Mouse (Mus musculus): ENCODE results near the gene Gbf1. TPM values are rescaled to one million over a fixed set of nuclear protein-coding genes. Genes with fewer than 3 reads are reported as not detected.
"Not testable (repeated sequence)": the region's sequence is repeated elsewhere in the genome, so short reads cannot be mapped to it uniquely, and the experiment has no call there.

Gene Gbf1
- total RNA-seq, 2 experiments from 2014 or later, result 101 to 106 TPM

DNA sequence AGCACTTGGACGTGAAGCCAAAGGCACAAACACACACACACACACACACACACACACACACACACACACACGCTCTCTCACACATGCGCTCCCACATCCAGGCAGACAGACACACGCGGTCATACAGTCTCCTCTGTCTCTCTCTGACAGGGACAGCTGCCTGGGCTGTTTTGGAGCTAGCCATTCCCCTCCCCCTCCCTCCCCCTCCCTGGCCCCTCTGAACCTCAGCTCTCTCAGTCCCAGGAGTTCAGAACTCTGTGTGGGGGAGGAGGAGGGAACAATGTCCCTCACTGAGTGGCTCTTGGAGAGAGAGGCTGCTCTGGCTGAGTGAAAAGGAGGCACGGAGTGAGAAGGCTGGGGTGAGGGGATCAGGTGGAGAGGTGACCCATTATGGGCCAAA, 11.2 kb upstream of the Gbf1 start:
- intact Hi-C loops (cut with DNase I), result no loop called here
- DNase-seq, result no peak

DNA sequence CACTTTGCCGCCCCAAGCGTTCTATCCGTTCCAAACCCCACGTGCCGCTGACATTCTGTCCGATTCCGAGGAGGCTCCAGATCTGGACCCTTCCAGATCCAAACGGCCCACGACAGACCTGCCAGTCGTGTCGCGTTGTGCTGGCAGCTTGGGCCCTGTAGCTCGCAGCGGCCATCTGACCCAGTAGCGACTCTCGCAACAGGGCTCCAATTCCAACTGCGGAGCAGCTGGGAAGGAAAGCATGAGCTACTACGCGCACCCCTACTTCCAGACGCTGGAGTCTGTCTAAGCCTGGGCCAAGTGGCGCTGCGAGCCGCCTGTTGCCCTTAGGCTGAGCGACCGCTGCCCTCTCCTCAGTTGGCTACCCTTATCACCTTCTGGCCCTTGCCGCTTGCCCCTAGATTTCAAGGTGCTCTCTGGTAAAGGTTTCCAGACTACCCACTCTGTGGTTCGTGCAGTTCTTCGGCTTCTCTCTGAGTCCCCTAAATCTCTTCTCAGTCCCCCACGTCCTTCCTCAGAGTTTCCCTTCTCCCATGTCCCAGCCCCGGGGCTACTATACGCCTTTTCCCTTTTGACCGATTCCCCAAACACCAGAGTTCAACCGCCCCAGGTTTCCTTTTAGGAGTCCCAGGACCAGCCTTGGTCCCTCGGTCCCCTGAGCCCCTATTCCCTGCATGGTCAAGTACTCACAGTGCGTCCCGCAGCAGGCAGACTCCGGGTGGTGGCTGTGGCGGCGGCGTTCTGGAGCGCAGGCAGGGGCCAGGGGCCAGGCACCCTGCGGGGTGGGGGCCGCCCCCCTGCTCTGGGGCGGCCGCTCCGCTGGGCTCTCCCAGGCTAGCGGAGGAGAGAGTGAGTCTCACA, 4.6 kb upstream of the Gbf1 start, which contains the start of gene Pitx3:
Gene Pitx3 (minus strand): TSS at position 816 of the 861 bp plus-strand sequence.
- intact Hi-C loops (cut with DNase I), result no loop called here
- no peak for DNase-seq

GRCm38 (mm10) chr19:46148372-46148760, 3.9 kb upstream of the Gbf1 start:
- intact Hi-C loops (cut with DNase I), result no loop called here
- DNase-seq, result peak; percentile 68

- intact Hi-C loops (cut with DNase I), result no loop called here
- no peak for DNase-seq
Measured at GRCm38 (mm10) chr19:46149091-46149490, 3.2 kb upstream of the Gbf1 start.

GRCm38 (mm10) chr19:46165950-46166349, 13.6 kb downstream of the Gbf1 start:
- DNase-seq, result no peak
- intact Hi-C loops (cut with DNase I), result no loop called here

DNA sequence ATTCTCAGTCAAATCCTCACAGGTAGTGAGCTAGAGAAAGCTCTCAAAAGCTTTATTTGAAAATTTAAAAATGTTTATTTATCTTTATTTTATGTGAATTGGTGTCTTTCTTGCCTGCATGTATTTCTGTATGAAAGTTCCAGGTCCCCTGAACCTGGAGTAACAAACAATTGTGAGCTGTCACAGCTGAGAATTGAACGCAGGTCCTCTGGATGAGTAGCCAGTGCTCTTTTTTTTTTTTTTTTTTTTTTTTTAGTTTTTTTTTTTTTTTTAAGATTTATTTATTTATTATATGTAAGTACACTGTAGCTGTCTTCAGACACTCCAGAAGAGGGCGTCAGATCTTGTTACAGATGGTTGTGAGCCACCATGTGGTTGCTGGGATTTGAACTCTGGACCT, 14.9 kb downstream of the Gbf1 start:
- DNase-seq; intact Hi-C loops (cut with DNase I): not testable (repeated sequence)

- no peak for DNase-seq
- intact Hi-C loops (cut with DNase I), result no loop called here
Measured at GRCm38 (mm10) chr19:46169396-46169795, 17.1 kb downstream of the Gbf1 start.

- intact Hi-C loops (cut with DNase I), result no loop called here
Measured at GRCm38 (mm10) chr19:46169913-46170312, 17.6 kb downstream of the Gbf1 start.

GRCm38 (mm10) chr19:46172541-46172940, 20.2 kb downstream of the Gbf1 start:
- intact Hi-C loops (cut with DNase I), result no loop called here
- DNase-seq, result no peak

More at GRCm38 (mm10) chr19:46169913-46170312, 17.6 kb downstream of the Gbf1 start:
- no peak for DNase-seq

- intact Hi-C loops (cut with DNase I), result no loop called here
- DNase-seq, result no peak
Measured at GRCm38 (mm10) chr19:46175173-46175572, 22.9 kb downstream of the Gbf1 start.

DNA sequence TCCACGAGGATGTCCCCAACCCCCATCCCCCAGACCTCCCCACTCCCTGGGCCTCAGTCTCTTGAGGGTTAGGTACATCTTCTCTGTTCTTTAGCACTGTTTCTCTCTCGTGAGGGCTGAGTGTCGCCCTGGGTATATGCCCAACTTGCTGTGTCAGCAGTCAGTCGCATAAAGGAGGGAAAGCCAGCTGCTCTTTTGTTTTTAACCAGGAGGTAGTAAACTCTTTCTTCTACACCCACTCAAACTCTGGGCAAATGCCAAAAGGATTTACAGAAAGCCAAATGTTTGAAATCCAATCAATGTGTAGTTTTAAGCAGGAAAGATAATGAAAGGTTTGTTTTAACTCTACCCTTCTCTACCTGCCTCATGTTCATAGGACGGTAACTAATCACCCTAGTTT, 24.7 kb downstream of the Gbf1 start:
- intact Hi-C loops (cut with DNase I), result no loop called here
- no peak for DNase-seq

- no peak for DNase-seq
- intact Hi-C loops (cut with DNase I), result no loop called here
Measured at GRCm38 (mm10) chr19:46180274-46180673, 28.0 kb downstream of the Gbf1 start.

DNA sequence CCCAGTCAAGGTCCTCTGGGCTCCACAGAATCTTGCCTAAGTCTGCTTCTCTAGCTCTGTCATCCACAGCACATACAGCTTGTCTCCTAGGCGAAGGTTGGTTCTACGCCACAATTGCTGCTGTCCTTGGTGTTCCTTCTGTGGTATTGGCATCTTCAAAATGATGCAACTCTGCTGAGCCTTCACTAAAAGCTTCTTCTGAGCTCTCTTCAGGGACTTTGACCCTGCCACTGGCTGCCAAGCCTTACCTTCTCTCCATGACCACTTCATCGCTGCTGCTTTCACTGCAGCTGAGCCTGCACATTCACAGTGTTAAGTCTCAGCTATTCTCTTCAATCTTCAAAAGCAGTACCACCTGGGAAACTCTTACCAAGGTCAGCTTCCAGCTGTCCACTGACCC, 29.9 kb downstream of the Gbf1 start:
- no peak for DNase-seq
- intact Hi-C loops (cut with DNase I), result no loop called here

DNA sequence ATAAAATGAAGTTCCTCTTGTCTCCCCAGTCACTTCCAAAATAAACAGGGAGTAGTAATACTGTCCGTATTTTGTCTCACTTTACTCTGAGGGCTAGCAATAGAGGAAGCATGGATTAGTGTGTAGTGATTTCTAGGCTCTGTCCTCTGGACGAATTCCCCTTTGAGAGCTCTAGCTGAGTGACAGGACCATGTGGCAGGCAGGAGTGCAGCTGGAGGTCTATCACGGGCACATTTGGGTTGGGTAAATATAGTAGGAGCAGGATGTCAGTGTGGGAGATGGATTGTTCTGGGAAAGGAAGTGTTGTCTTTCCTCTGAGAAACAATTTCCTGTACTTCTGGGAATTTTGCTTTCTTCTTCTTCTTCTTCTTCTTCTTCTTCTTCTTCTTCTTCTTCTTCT, 34.3 kb downstream of the Gbf1 start:
- intact Hi-C loops (cut with DNase I), result no loop called here
- DNase-seq, result no peak

GRCm38 (mm10) chr19:46187203-46187602, 34.9 kb downstream of the Gbf1 start:
- no peak for DNase-seq
- intact Hi-C loops (cut with DNase I), result no loop called here

GRCm38 (mm10) chr19:46198293-46198692, 46.0 kb downstream of the Gbf1 start:
- DNase-seq, result no peak
- intact Hi-C loops (cut with DNase I), result no loop called here

GRCm38 (mm10) chr19:46198891-46199290, 46.6 kb downstream of the Gbf1 start:
- intact Hi-C loops (cut with DNase I), result no loop called here
- no peak for DNase-seq

- intact Hi-C loops (cut with DNase I), result no loop called here
- no peak for DNase-seq
Measured at GRCm38 (mm10) chr19:46204166-46204565, 51.9 kb downstream of the Gbf1 start.

- intact Hi-C loops (cut with DNase I), result no loop called here
- DNase-seq, result no peak
Measured at GRCm38 (mm10) chr19:46205680-46206079, 53.4 kb downstream of the Gbf1 start.

- intact Hi-C loops (cut with DNase I), result no loop called here
- no peak for DNase-seq
Measured at GRCm38 (mm10) chr19:46210951-46211350, 58.6 kb downstream of the Gbf1 start.

- intact Hi-C loops (cut with DNase I), result no loop called here
- DNase-seq, result no peak
Measured at GRCm38 (mm10) chr19:46214541-46214940, 62.2 kb downstream of the Gbf1 start.

- intact Hi-C loops (cut with DNase I), result no loop called here
- DNase-seq, result no peak
Measured at GRCm38 (mm10) chr19:46215401-46215800, 63.1 kb downstream of the Gbf1 start.

- intact Hi-C loops (cut with DNase I), result no loop called here
- no peak for DNase-seq
Measured at GRCm38 (mm10) chr19:46216716-46217115, 64.4 kb downstream of the Gbf1 start.
